Comparison of ENCODE assay signal across 8 mouse cellular contexts in the genomic region with DNA sequence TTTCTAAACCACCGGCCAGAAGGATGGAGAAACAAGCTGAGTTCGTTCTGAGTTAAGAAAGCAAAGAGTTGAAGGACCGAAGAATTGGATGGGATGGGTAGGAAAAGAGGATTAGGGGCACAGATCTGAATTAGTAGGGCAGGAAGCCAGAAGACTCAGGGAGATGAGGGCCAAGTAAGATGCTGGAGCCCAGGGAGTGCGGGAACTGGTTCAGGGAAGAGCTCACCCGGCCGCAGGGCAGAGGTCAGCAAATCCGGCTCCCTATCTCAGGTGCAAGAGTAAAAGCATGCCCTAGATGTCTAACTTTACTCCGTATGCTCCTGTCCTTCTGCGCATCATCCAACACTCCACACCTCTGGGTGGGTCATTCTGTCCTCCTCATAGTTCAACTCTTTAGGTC. TPM values are rescaled to one million over a fixed set of nuclear protein-coding genes. Genes with fewer than 3 reads are reported as not detected.
DNase-seq lines count a peak whose midpoint lies in the region; ATAC-seq and TF ChIP-seq lines count a peak whose summit lies in the region.

No protein-coding gene starts in this region.

- no peak overlapping the region for H3K9ac ChIP-seq in intestine, postnatal 0 days (ENCODE audit: low read depth, low read length)
- peak overlapping the region; percentile 78 for H3K9ac ChIP-seq in neural tube, embryonic 13.5 days

- no peak for DNase-seq in frontal cortex, postnatal 36 days (ENCODE audit: low spot score in 2 of 2)
- peak; percentile 11 for DNase-seq in thymus, adult 2 months
- DNase-seq in thymus, adult 18-20 months, result no peak
- DNase-seq in B cell, adult 2 months, result no peak
- no peak for DNase-seq in left cerebral cortex, adult 9 months (ENCODE audit: low spot score in 2 of 2)

- ATAC-seq in frontal cortex, adult (ENCODE audit: low TSS enrichment), result peak; percentile 5; the same call in 1 of the 2 replicates
- no peak for ATAC-seq in intestine, postnatal 0 days
- peak; percentile 15; the same call in 1 of the 2 replicates for ATAC-seq in neural tube, embryonic 13.5 days (ENCODE audit: low read depth)

- 15% methylated on average over 9 of the region's 9 CpGs for WGBS in thymus, adult 2 months
- 7% methylated on average over 9 of the region's 9 CpGs for WGBS in intestine, postnatal 0 days
- WGBS in neural tube, embryonic 13.5 days, result 5% methylated on average over 9 of the region's 9 CpGs

- TF ChIP-seq POLR2A in thymus, adult 2 months (IDR thresholded peaks at IDR 0.05; ENCODE audit: control insufficient read depth, extremely low read depth, insufficient read depth, low read length, poor library complexity), result no peak

- no peaks in the 10 kb centered on the region for H3K36me3 ChIP-seq in thymus, adult 2 months (ENCODE audit: control insufficient read depth, insufficient read depth, low read length)
- H3K36me3 ChIP-seq in intestine, postnatal 0 days (ENCODE audit: control insufficient read depth, insufficient read depth), result no peaks in the 10 kb centered on the region
- H3K36me3 ChIP-seq in neural tube, embryonic 13.5 days, result peaks cover 12% of the 10 kb centered on the region

- H3K9me3 ChIP-seq in intestine, postnatal 0 days (ENCODE audit: control insufficient read depth), result no peaks in the 10 kb centered on the region
- H3K9me3 ChIP-seq in neural tube, embryonic 13.5 days, result no peaks in the 10 kb centered on the region

- H3K27me3 ChIP-seq in thymus, adult 2 months (ENCODE audit: control insufficient read depth, insufficient read depth, low read length), result no peaks in the 10 kb centered on the region
- no peaks in the 10 kb centered on the region for H3K27me3 ChIP-seq in intestine, postnatal 0 days (replicated peaks; ENCODE audit: control insufficient read depth, insufficient read depth, low read length)
- H3K27me3 ChIP-seq in neural tube, embryonic 13.5 days, result no peaks in the 10 kb centered on the region

- H3K27ac ChIP-seq in thymus, adult 2 months (ENCODE audit: control insufficient read depth, insufficient read depth, low read length), result no peak overlapping the region
- no peak overlapping the region for H3K27ac ChIP-seq in intestine, postnatal 0 days (ENCODE audit: low read depth, low read length)
- peak overlapping the region; percentile 86 for H3K27ac ChIP-seq in neural tube, embryonic 13.5 days (replicated peaks)

- peak overlapping the region; percentile 87 for H3K4me2 ChIP-seq in intestine, postnatal 0 days (replicated peaks; ENCODE audit: low read depth)
- H3K4me2 ChIP-seq in neural tube, embryonic 13.5 days, result peak overlapping the region; percentile 79

- H3K4me3 ChIP-seq in thymus, adult 2 months (ENCODE audit: control insufficient read depth, insufficient read depth, low read length), result peak overlapping the region; percentile 50
- H3K4me3 ChIP-seq in intestine, postnatal 0 days (ENCODE audit: low read depth, low read length), result peak overlapping the region; percentile 46
- H3K4me3 ChIP-seq in neural tube, embryonic 13.5 days, result peak overlapping the region; percentile 51

- peaks cover 26% of the 10 kb centered on the region for H3K4me1 ChIP-seq in thymus, adult 2 months (replicated peaks; ENCODE audit: control insufficient read depth, insufficient read depth, low read length)
- peaks cover 3% of the 10 kb centered on the region; the same call in 1 of the 2 replicates for H3K4me1 ChIP-seq in intestine, postnatal 0 days (replicated peaks; ENCODE audit: control insufficient read depth, insufficient read depth, low read length)
- peaks cover 22% of the 10 kb centered on the region for H3K4me1 ChIP-seq in neural tube, embryonic 13.5 days (replicated peaks)

- TF ChIP-seq CTCF in thymus, adult 2 months (IDR thresholded peaks at IDR 0.05; ENCODE audit: borderline replicate concordance, control insufficient read depth, extremely low read depth, insufficient read depth, low read length, poor library complexity), result no peak
- no peak for TF ChIP-seq CTCF in intestine, postnatal 0 days (IDR thresholded peaks at IDR 0.05; ENCODE audit: low read depth)

RNA-seq across cellular contexts. Expression of a gene that starts 27.5 kb away (rescaled TPM):
- 55.5 and 69.2 TPM in 2 replicates for polyA plus RNA-seq in thymus, adult 2 months (2012; rRNA removed)
- 47.4 and 49.1 TPM in 2 replicates for polyA plus RNA-seq in intestine, postnatal 0 days (2015; fragmentation: Nextera tagmentation; extraction: Ambion mirVana)
- 9.0 and 10.9 TPM in 2 replicates for polyA plus RNA-seq in neural tube, embryonic 13.5 days (2015; fragmentation: Nextera tagmentation; extraction: Ambion mirVana)

RNA-seq across cellular contexts. Expression of a gene that starts 29.0 kb away (rescaled TPM):
- polyA plus RNA-seq in thymus, adult 2 months (2012; rRNA removed), result 0.13 and 0.27 TPM in 2 replicates
- 0.25 and 0.33 TPM in 2 replicates for polyA plus RNA-seq in intestine, postnatal 0 days (2015; fragmentation: Nextera tagmentation; extraction: Ambion mirVana)
- 0.73 and 1.1 TPM in 2 replicates for polyA plus RNA-seq in neural tube, embryonic 13.5 days (2015; fragmentation: Nextera tagmentation; extraction: Ambion mirVana)

RNA-seq across cellular contexts. Expression of a gene that starts 42.1 kb away (rescaled TPM):
- 46.3 and 48.7 TPM in 2 replicates for polyA plus RNA-seq in thymus, adult 2 months (2012; rRNA removed)
- 3.8 and 4.3 TPM in 2 replicates for polyA plus RNA-seq in intestine, postnatal 0 days (2015; fragmentation: Nextera tagmentation; extraction: Ambion mirVana)
- polyA plus RNA-seq in neural tube, embryonic 13.5 days (2015; fragmentation: Nextera tagmentation; extraction: Ambion mirVana), result 2.7 and 3.1 TPM in 2 replicates

RNA-seq across cellular contexts. Expression of a gene that starts 48.2 kb away (rescaled TPM):
- polyA plus RNA-seq in thymus, adult 2 months (2012; rRNA removed), result 41.1 and 50.1 TPM in 2 replicates
- 103 and 107 TPM in 2 replicates for polyA plus RNA-seq in intestine, postnatal 0 days (2015; fragmentation: Nextera tagmentation; extraction: Ambion mirVana)
- 104 and 119 TPM in 2 replicates for polyA plus RNA-seq in neural tube, embryonic 13.5 days (2015; fragmentation: Nextera tagmentation; extraction: Ambion mirVana)

RNA-seq across cellular contexts. Expression of a gene that starts 48.4 kb away (rescaled TPM):
- polyA plus RNA-seq in thymus, adult 2 months (2012; rRNA removed), result 183 and 201 TPM in 2 replicates
- 130 and 136 TPM in 2 replicates for polyA plus RNA-seq in intestine, postnatal 0 days (2015; fragmentation: Nextera tagmentation; extraction: Ambion mirVana)
- polyA plus RNA-seq in neural tube, embryonic 13.5 days (2015; fragmentation: Nextera tagmentation; extraction: Ambion mirVana), result 195 and 200 TPM in 2 replicates
